Mouse (Mus musculus) E14TG2a.4 (cell line): ENCODE measurements around the gene BC048679.

Experiments used
- CTCF ChIP-seq: conservative IDR thresholded peaks from 2 replicates; pipeline ENCODE4 v1.5.1; 2014; ENCODE audit warnings: low read length
- NANOG ChIP-seq: IDR thresholded peaks from 2 replicates; pipeline ENCODE4 v1.6.1; 2014; ENCODE audit warnings: borderline replicate concordance, low read length, mixed read lengths

GRCm38 (mm10) chr7:81492628-81493027 is 5.5 kb downstream of the BC048679 start:
- TF ChIP-seq CTCF (no peak), NANOG (no peak)
